Mouse (Mus musculus) urinary bladder, adult 18-20 months (tissue): ENCODE data around the gene Pard6a.

Experiments
- DNase-seq, 2 experiments: peaks; one replicate each; pipeline ENCODE4 v3.0.0; 2022; ENCODE audit warnings: low spot score in 2 of 2, mixed read lengths in 2 of 2

The Pard6a gene

GRCm38 (mm10) chr8:105700566-105700965 lies 382 bp upstream of the Pard6a start:
- DNase-seq: no peak

- DNase-seq: no peak
These were observed 1.1 kb downstream of the Pard6a start for GRCm38 (mm10) chr8:105702001-105702401.

GRCm38 (mm10) chr8:105702731-105703415 lies 1.9 kb downstream of the Pard6a start:
- DNase-seq: no peak

GRCm38 (mm10) chr8:105704146-105704812 lies 3.3 kb downstream of the Pard6a start:
- DNase-seq: no peak

- no peak for DNase-seq
These were observed 4.0 kb downstream of the Pard6a start for GRCm38 (mm10) chr8:105704955-105705354.

GRCm38 (mm10) chr8:105706426-105706825 lies 5.5 kb downstream of the Pard6a start:
- no peak for DNase-seq

DNA sequence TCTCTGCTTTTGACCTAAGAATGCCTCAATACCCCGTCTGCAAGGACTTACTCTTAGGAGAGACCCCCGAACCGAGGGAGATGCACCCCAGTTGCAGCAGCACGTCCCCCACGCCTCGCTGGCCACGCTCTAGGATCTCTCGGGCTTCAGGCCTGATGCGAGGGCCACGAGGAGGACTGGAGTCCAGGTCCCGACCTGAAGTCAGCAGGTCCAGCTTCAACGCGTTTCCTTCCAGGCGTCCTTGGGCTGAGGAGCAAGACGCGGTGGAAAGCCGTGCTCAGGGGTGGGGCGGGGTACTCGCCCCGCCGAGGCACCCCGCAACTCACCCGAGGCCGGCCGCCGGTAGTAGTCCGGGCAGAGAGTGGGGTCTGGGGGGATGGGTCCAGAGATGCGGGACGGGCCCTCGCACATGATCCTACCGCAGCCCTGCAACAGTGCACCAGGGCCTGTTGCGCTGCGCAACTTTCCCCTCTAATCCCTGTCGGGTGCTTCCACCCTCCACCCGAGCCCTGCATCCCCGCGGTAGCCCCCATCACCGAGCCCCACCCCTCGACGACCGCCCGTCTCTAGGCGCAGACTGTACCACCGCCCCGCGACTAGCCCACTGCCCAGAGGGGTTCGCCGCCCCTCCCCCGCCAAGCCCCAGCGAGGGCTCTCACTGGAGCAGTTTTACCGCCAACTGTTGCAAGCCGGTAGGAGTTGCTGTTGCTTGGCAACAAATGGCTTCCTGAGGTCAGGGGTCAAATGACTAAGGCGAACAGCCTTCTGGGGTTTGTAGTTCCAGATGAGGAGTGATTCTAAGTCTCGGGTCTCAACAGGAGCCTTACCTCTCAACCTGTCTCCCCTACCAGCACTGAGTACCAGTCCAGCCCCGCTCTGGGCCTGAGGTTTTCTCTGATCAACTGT lies 6.8 kb downstream of the Pard6a start, which contains the start of the genes 4933405L10Rik and Enkd1:
TSS of gene 4933405L10Rik (plus strand) at position 158 of the 906 bp plus-strand sequence.
TSS of gene Enkd1 (minus strand) at position 713 of the 906 bp plus-strand sequence.
- peak; percentile 72 for DNase-seq

DNA sequence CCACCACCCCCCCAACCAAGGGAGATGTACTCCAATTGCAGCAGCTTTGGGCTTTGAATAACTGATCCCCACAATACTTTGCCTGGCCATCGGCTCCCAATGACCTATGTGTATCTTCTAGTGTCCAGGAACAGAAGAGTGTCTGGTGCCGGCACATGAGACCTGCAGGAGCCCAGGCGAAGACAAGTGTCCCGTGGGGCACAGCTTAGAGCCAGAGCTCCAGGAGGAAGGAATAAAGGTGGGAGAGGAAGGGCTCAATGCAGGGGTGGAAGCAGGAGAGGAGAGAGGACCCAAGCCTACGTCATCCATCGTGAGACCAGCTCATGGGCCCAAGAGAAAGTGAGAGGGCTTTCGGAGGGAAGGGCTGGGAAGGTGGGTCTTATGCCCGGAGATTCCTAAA lies 7.7 kb downstream of the Pard6a start:
- no peak for DNase-seq

GRCm38 (mm10) chr8:105709317-105709716 lies 8.4 kb downstream of the Pard6a start:
- no peak for DNase-seq

DNA sequence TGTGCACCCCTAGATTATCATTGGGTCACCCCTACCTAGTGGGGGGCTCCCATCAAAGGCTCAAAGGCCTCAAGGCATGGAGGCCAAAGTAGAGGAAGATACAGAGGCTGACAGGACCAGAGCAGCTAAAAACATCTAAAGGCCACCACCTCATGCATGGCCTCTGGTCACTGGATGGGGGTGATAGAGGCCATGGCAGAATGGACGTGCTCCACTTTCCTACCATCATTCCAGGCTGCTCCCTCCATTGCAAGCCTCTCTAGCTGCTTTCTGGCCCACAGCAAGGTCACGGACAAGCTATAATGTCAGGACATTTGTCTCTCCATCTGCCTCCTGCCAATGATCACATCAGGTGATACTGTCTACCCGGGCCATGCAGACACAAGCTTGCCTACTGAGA lies 11.3 kb downstream of the Pard6a start:
- DNase-seq: no peak

DNA sequence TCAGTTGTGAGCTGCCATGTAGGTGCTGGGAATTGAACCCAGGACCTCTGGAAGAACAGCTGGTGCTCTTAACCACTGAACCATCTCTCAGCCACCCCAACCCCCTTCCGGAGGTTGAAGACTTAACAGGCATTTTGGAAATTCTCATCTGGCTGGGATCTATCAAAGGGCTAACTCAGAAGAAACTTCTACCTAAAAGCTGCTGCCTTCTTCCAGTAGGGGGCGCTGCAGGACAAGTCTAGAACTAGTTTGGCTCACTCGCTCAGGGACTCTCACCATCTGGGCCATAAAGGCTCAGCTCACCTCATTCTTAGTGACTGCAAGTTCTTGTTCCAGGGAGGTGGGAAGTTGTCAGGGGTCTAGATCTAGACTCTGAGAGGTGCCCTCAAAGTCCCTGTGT lies 13.2 kb downstream of the Pard6a start:
- peak; percentile 74 to 77 for DNase-seq

GRCm38 (mm10) chr8:105715042-105715441 lies 14.1 kb downstream of the Pard6a start:
- no peak for DNase-seq

- no peak for DNase-seq
These were observed 15.5 kb downstream of the Pard6a start for GRCm38 (mm10) chr8:105716302-105716945.

DNA sequence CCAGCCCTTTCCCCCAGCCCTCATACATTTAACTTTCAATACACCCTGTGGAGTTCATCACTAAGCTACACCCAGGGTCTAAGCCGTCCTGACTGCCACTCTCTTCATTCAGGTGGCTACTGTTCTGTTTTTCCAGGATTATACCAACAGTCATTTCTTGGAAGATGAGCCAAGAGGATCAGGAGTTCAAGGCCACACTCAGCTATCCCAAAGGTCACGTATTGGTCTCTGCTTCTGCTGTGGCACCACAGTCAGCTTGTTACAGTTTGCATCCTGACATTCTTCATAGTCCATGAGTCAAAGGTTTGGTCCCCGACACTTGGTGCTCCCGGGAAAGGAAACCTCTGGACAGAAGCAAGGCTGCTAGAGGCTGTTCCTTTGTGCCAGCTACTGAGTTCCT lies 18.7 kb downstream of the Pard6a start:
- no peak for DNase-seq

DNA sequence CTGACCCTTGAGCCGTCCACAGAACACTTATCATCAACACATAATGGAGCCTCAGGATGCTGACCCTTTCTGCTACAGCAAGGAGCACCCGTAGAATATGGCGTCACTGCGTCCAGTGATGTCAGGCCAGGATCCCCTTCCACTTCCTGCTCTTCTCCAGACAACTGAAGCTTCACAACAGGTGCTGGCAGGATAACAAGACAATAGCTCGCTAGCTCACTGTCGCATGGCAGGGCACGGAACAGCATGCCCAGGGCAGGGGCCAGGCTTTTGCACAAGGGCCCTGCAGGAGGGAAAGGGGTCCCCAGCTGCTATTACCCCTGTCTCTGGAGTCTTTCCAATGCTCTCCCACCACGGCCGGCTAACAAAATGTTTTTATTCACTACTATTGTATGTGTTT lies 21.9 kb downstream of the Pard6a start:
- DNase-seq: no peak

- DNase-seq: no peak
These were observed 24.8 kb downstream of the Pard6a start for GRCm38 (mm10) chr8:105725726-105726125.

DNA sequence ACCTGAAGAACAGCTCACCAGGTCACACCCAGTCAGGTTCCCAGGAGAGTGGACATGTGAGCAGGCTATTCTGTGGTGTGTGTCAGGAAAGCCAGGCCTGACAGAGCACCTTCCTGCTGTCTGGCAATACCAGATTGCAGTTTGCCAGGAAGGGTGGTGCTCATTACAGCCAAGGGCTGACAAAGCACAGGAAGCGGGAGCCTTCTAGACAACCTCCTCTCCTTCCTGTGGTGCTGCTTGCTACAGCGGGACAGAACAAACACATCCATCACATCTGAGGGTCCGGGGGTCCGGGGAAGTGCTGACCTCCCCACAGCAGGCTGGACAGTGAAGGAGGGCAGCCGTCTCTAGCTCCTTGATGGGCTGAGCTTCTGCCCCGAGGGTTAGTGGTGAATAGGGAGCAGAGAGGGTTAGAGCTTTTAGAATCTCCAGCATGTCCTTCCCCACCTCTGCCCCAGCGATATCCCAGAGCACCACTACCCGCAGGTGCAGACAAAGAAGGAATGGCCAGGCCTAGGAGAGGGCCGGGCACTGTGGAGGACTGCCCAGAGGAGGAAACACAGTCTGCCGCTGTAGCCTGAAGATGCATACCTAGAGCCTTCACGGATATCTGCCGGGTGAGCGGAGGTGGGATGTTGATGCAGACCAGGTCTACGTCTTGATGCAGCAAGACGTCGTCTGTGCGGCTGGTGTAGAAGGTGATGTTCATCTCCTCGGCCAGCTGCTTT lies 26.6 kb downstream of the Pard6a start:
- no peak for DNase-seq

- DNase-seq: no peak
These were observed 31.2 kb downstream of the Pard6a start for GRCm38 (mm10) chr8:105732186-105732585.

DNA sequence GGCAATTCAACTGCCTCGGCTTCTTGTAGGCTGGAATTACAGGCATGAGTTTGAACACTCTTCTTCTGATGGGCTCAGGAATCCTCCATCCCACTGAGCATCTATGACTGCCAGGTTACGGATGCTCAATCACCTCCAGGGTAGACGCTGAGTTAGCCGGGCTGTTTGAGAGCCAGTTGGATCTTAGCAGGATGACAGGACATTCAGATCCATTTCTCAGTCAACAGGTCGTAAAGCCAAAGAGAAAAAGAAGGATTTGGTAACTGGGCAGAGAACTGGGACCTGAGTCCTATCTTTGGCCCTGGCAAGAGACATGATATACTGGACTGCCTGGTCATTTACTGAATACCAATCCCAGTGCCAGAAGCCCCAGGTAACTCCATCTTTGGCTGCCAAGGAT lies 38.3 kb downstream of the Pard6a start:
- no peak for DNase-seq

- no peak for DNase-seq
These were observed 42.4 kb downstream of the Pard6a start for GRCm38 (mm10) chr8:105743301-105743700.

GRCm38 (mm10) chr8:105750606-105751005 lies 49.7 kb downstream of the Pard6a start:
- peak; percentile 18 to 25 for DNase-seq
